Mouse (Mus musculus) right cerebral cortex, adult 18-20 months (tissue): ENCODE measurements around the gene Pax8.

ENCODE experiments used
- DNase-seq: peaks from one replicate; pipeline ENCODE4 v3.0.0; 2022; ENCODE audit warnings: mixed read lengths

Gene Pax8

DNA sequence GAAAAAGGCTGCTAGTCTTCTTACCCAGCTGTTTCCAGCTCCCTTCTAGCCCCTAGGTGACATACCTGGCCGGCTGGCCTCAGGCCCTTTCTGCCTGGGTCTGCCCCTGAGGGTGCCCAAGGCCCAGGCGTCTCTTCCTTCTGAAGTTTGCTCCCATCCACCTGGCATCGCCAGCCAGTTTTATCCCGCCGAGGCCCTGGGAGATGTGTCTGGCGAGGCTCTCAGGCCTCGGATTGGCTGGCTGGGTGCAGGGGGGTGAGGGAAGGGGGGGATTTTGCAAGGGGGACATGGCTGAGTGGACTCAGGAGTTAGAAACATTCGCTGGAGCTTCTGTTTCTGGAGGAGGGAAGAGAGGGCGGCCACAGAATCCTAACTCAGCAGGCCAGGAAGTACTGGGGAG is at the start of gene Pax8:
Gene Pax8, minus strand, starts transcription at position 180 of the 400 bp plus-strand sequence.
- DNase-seq = no peak

- DNase-seq = no peak
Observed at GRCm38 (mm10) chr2:24521430-24522226, 46.2 kb upstream of the Pax8 start.

DNA sequence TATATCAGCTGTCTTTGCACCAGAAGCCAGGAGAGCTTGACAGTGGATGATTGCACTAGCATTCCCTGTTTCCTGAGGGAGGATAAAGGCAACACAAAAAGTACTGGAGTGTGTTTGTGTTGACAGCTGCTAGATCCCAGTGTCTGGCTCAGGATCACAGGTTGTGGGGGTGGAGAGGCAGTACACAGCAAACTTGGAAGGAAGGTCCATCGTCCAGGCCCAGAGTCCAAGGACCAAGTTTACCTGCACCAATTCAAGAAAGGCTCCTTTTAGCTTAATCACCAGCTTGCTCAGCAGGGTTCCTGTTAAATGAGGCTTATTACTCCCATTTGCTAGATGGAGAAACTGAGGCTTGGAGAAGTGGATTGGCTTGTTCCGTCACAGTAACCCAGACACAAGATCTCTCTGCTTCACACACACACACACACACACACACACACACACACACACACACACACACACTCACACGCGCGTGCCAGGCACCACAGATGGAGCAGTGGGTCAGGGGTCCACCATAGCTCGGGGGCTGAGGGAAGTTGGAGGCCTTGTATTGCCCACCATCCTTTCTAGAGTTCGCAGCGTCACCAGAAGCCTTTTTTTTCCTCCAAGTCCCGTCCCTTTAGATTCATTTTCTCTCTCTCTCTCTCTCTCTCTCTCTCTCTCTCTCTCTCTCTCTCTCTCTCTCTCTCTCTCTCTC is 45.3 kb upstream of the Pax8 start:
- no peak for DNase-seq

DNA sequence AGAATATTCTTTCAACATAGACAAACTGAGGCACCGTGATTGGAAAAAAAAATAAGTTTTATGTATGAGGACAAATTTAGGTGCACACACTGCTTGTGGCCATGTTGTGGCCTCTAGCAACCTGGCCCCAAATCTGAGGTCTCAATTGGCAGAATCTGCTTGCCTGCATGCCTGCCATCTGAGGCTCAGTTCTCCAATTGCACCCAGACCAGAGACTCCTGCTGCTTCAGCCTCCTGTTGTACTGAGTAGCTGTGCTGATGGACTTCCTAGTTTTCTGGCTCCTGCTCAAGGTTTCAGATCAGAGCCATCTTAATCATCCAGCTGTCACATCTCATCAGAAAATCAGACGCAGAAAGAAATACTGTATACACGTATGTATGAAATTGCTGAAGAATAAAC is 41.5 kb upstream of the Pax8 start:
- DNase-seq = no peak

- no peak for DNase-seq
Observed at GRCm38 (mm10) chr2:24507359-24507758, 32.0 kb upstream of the Pax8 start.

DNA sequence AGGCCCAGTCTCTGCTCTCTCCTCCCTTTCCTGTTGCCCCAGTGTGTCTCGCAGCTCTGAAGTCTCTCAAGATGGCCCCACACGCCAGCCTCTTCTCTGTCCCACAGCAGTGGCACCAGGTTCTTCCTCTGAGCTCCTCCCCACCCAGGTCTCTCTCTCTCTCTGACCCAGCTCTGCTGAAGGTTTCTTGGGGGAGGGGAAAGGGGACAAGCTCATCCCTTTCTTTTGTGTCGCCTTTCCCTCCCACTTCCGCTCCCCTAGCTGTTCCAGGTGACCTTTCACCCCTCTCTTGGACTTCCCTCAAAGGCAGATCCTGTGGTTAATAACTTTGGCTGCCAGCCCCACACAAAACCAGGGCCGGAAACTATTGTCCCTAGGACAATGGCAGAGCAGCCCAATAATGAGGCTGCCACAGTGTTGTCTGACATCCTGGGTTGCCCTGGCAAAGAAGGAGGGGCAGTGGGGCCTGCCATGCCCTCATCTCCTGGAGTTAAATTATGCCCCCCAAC is 27.6 kb upstream of the Pax8 start:
- DNase-seq = peak; percentile 6

DNA sequence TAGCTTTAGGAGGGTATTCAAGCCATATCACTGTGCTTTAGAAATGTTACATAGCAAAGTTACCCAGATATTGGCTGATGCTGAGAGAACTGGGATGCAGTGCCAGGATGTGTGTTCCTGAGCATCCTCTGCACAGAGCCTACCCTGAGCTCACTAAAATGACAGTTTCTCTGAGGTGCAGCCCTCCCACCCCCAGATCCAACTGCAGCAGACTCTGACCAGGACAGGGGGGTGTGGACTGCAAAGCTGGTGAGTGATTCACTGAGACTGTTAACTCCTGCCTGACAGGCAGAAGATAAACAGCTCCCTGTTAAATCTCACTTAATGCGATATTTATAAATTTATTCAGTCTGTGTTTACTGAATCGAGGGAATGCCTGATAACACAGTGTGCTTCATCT is 25.5 kb upstream of the Pax8 start:
- no peak for DNase-seq

DNA sequence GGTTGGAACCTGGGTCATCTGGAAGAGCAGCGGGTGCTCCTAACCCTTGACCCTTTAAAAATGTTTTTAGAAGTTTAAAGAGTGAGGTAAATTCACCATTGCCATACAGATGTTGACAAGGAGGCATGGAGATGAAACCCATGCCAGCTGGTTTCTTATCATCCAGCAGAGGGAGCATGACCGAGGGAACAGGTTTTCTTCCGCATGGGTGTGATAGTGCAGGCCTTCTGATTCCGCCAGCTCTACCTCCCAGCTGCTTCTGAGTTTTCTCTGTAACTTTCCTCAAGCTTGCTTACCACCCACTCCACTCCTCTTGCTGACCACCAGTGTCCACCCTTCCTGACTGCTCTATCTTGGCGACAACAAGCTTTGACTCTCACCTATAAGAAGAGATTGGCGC is 15.2 kb upstream of the Pax8 start:
- no peak for DNase-seq

DNA sequence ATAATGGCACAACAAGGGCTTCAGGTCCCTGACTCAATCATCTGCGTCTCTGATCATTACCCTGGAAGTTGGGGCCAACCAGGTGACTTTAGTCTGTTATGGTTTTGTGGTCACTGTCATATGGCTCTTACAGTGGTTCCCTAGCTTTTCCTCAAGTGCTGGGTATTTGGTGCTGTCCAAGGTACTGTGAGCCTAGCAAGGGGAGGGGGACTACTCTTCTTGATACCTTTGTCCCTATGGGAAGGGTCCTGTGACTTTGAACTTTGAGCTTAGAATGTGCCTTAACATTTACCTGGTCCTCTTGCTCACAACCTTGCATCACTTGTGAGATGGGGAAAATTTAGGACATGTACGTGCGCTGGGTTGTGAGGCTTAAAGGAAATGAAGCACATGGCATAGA is 13.3 kb upstream of the Pax8 start:
- no peak for DNase-seq

GRCm38 (mm10) chr2:24487056-24487825 is 11.8 kb upstream of the Pax8 start:
- DNase-seq = no peak

- no peak for DNase-seq
Observed at GRCm38 (mm10) chr2:24485398-24485797, 10.0 kb upstream of the Pax8 start.

DNA sequence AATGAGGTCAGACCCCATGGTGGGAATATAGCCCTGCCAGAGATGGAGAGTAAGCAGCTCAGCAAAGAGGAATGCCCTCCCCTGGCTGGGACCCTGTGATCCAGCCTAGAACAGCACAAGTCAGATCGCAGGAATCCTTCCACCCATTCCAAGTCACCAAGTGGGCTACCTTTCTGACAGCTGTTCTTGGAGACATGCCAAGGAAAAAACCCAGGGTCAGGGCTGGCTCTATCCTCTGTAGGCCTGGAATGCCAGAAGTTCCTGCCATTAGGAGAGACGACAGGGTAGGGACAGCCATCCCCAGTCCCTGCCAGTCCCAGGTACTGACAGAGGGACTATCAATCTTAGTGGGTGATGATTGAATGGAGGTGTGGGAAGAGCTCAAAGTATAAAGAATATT is 4.5 kb upstream of the Pax8 start:
- DNase-seq = no peak

DNA sequence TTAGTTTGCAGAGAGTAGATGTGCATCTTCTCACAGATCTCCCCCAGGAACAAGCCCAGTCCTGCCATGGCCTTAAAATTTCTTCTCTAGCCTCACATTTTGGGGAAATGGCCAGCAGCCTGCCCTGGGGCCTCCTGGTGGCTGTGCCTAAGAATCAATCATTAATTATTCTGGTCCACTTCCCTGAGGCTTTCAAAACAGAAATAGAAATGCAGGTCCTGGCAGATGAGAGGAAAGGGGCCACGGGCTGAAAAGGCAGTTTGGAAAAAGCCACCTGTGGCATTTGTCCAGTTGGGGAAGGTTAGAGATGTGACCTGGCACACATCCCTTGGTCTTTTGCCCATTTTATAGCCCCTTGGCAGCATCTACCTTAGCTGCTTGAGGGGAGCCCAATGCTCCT is 3.8 kb upstream of the Pax8 start:
- no peak for DNase-seq

DNA sequence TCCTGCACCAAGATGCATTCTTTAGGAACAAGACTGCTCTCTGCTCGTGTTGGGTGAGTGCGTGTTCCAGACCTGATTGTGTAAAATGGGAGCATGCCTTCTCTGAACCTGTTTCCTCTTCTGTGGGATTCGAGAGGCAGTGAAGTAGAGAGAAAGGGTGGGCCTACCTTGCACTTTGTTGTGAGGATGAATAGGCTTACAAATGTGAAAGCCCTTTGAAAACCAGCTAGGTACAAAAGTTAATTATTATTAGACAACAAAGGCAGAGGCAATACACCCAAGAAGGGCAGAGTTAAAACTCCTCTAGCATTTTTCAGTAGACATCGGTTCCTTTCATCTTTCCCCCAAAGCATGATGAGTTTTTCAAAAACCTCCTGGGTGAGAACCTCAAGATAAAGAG is 3.2 kb upstream of the Pax8 start:
- DNase-seq = no peak

DNA sequence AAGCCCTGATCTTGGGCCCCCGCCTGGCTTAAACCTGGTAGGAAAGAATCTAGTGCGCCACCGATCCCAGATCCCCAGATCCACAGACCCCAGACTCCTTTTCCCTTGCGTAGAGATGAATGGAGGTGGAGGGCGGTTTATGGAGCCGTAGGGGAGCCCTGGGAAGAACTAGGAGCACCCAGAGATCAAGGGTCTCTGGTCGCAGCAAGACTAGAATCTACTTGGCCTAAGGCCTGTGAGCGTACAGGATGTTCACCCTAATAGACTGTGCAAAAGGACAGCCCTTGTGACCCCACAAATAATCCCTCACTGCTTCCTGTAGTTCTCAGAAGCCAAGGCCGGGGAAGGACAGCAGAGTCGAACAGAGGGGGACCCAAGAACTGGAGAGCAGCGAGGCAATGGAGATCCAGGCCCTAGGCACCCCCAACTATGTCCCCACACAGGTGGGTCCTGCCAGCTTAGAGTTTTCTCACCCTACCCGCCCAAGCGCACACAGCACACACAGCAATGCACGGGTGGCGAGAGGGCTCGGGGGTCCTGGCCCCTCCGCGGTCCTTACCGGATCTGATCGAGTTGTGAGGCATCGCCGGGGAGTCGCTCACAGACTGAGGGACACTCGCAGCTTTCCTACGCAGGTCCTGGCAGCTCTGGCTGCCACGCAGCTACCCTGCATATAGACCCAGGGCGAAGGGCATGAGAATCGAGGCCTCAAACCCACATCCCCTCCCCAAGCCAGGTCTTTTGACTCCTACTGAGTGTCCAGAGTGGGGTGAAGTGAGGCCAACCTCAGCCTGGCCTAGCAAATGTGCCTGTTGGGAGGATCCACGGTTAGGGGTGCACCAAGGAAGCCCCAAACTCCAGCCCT is 653 bp downstream of the Pax8 start:
- no peak for DNase-seq

- no peak for DNase-seq
Observed at GRCm38 (mm10) chr2:24473641-24474511, 1.5 kb downstream of the Pax8 start.

GRCm38 (mm10) chr2:24472677-24473076 is 2.7 kb downstream of the Pax8 start:
- DNase-seq = no peak

DNA sequence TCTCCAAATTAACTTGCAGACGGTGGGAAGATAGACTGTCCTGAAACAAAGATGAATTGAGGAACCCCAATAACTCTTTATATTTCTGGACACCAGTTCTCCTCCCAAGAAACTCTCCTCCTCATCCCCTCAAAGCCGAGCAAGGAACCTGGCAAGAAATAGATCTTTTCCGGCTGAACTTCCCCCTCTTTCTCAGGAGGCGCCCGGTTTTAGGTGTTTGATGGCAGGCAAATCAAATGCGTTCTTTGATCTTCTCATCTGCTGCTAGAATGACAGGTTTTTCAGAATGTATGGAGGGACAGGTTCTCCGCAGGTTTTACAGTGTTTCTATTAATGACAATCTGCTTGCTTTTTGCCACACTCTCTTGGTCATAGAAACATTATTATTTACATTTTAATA is 3.3 kb downstream of the Pax8 start:
- no peak for DNase-seq

DNA sequence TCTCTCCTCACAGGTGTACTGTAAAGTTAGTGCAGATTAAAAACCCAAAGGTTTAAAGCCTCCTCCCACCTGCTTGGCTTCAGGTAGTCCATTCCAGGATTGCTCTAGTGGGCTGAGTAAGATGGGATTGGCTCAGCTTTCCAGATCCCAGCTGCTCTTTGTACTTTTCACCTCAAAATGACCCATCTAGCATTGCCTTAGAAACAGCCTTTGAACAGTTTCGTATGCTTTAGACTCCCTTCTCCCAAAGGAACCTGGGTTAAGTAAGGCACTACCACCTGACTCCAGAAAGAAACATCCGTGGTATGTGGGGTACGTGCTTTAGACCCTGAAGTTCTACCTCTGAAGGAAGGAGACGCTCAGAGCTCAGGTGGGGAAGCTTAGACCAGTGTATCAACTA is 6.3 kb downstream of the Pax8 start:
- DNase-seq = no peak

DNA sequence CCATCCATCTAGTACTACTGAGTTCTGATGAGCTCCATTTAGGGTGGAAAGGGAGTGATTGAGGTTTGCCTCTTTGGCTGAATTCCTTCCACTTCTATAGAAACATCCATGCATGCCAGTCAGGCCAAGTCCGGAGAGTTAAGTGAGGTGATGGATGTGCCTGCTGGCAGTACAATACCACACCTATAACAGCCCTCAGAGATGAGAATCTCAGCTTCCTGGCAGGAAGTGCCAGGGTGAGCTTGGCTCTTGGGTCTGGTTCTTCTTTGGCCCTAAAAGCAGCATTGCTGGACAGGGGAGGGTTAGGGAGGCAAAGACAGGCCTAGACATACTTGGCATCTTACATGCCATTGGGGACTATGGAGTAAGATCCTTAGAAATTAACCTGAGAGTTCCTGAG is 7.0 kb downstream of the Pax8 start:
- no peak for DNase-seq

DNA sequence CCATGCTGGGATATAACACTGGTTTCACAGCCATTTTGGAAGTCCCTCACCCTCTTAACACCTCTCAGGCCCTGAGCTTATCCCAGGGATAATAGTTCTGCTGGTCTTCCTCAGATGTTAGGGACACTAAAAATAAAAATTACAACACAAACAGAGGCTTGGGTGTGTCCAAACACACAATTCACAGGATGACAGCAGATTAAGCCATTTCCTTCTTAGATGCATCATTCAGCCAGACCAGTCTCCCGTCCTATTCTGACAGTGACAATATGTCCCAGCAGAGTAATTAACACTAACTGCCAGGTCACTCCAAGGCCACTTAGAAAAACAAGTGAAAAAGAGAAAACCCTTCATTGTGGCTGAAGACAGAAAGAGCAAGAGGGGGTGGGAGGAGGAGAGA is 8.2 kb downstream of the Pax8 start:
- no peak for DNase-seq

DNA sequence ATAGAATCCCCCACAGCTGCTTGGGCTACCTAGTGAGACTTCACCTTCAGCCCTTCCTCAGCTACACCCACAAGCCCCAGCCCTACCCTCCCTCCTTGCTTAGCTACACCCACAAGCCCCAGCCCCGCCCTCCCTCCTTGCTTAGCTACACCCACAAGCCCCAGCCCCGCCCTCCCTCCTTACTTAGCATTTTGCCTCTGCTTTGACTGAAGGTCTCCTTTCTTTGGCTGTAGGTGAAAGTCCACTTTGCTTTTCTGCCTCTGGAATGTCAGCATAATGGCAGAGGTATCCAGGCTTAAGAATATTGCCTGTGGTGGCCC is 14.6 kb downstream of the Pax8 start:
- no peak for DNase-seq
